8 mouse cellular contexts compared by ENCODE assay signal in genomic region chr1:41810318-41810964, GRCm38 (mm10).
A peak's percentile ranks its signal among the peaks of the same experiment; 100 is the strongest.
DNase-seq lines count a peak whose midpoint lies in the region; ATAC-seq lines count a peak whose summit lies in the region.

No protein-coding gene starts in this region.

- ATAC-seq in common myeloid progenitor, adult 5-6 weeks (replicated peaks; ENCODE audit: low read depth, poor library complexity, severe bottlenecking) = 0 out of 2 replicates have a peak, but pooled peaks have one; percentile 36
- no peak for ATAC-seq in heart, embryonic 13.5 days (ENCODE audit: extremely low read depth, insufficient number of reproducible peaks, low FRiP score, low TSS enrichment)
- ATAC-seq in kidney, embryonic 16.5 days (ENCODE audit: low FRiP score, low TSS enrichment) = peak; percentile 88; the same call in 1 of the 2 replicates
- ATAC-seq in limb, embryonic 13.5 days (ENCODE audit: low FRiP score, low read depth) = peak; percentile 94; the same call in 1 of the 2 replicates

- 16% methylated on average over 9 of the region's 9 CpGs for WGBS in heart, embryonic 13.5 days
- 3% methylated on average over 9 of the region's 9 CpGs for WGBS in kidney, embryonic 16.5 days
- WGBS in limb, embryonic 13.5 days = 7% methylated on average over 9 of the region's 9 CpGs

- no peaks in the 10 kb centered on the region for H3K36me3 ChIP-seq in heart, embryonic 13.5 days
- no peaks in the 10 kb centered on the region for H3K36me3 ChIP-seq in kidney, embryonic 16.5 days (ENCODE audit: insufficient read depth, low read length)
- H3K36me3 ChIP-seq in limb, embryonic 13.5 days = no peaks in the 10 kb centered on the region

- H3K9ac ChIP-seq in heart, embryonic 13.5 days = no peak overlapping the region
- no peak overlapping the region for H3K9ac ChIP-seq in kidney, embryonic 16.5 days (replicated peaks; ENCODE audit: low read length)
- no peak overlapping the region for H3K9ac ChIP-seq in limb, embryonic 13.5 days

- no peak overlapping the region for H3K27ac ChIP-seq in heart, embryonic 13.5 days (replicated peaks)
- H3K27ac ChIP-seq in kidney, embryonic 16.5 days (ENCODE audit: low read length) = no peak overlapping the region
- no peak overlapping the region for H3K27ac ChIP-seq in limb, embryonic 13.5 days

- peak overlapping the region; percentile 33 for H3K4me3 ChIP-seq in heart, embryonic 13.5 days
- peak overlapping the region; percentile 18 for H3K4me3 ChIP-seq in kidney, embryonic 16.5 days (ENCODE audit: low read length)
- H3K4me3 ChIP-seq in limb, embryonic 13.5 days = peak overlapping the region; percentile 28

- peaks cover 4% of the 10 kb centered on the region for H3K4me1 ChIP-seq in heart, embryonic 13.5 days
- 0 out of 2 replicates have a peak, but pooled peaks cover 2% of the 10 kb centered on the region for H3K4me1 ChIP-seq in kidney, embryonic 16.5 days (ENCODE audit: insufficient read depth, low read length)
- peaks cover 6% of the 10 kb centered on the region; the same call in 1 of the 2 replicates for H3K4me1 ChIP-seq in limb, embryonic 13.5 days

- no peaks in the 10 kb centered on the region for H3K9me3 ChIP-seq in heart, embryonic 13.5 days
- H3K9me3 ChIP-seq in kidney, embryonic 16.5 days (ENCODE audit: low read length) = no peaks in the 10 kb centered on the region
- no peaks in the 10 kb centered on the region for H3K9me3 ChIP-seq in limb, embryonic 13.5 days

- DNase-seq in gastrocnemius, postnatal 4 days (ENCODE audit: low spot score in 2 of 2) = peak; percentile 15 to 19
- no peak for DNase-seq in gastrocnemius, adult 8-10 months (ENCODE audit: low spot score in 2 of 2)
- DNase-seq in ovary, postnatal 36 days (ENCODE audit: low spot score) = peak; percentile 29
- DNase-seq in thymus, postnatal 36 days = no peak

- no peaks in the 10 kb centered on the region for H3K27me3 ChIP-seq in heart, embryonic 13.5 days (replicated peaks)
- H3K27me3 ChIP-seq in kidney, embryonic 16.5 days (ENCODE audit: insufficient read depth, low read length) = no peaks in the 10 kb centered on the region; the same call in 1 of the 2 replicates
- no peaks in the 10 kb centered on the region for H3K27me3 ChIP-seq in limb, embryonic 13.5 days

- peak overlapping the region; percentile 59 for H3K4me2 ChIP-seq in heart, embryonic 13.5 days
- H3K4me2 ChIP-seq in kidney, embryonic 16.5 days (replicated peaks; ENCODE audit: low read depth, low read length) = peak overlapping the region; percentile 43
- peak overlapping the region; percentile 58 for H3K4me2 ChIP-seq in limb, embryonic 13.5 days (replicated peaks)

Comparison
In these comparisons a context has a peak if more than half of its experiments do, and no peak if none do; other contexts are left out.
1. DNase-seq: peak in gastrocnemius, postnatal 4 days (2 of 2) and ovary, postnatal 36 days (single experiment); none in gastrocnemius, adult 8-10 months (0 of 2) and thymus, postnatal 36 days (0 of 2).
2. Peak in every context shown above with its lines, with median percentiles within 50 percentile points of each other: H3K4me2 ChIP-seq and H3K4me3 ChIP-seq.